Mouse (Mus musculus): ENCODE measurements at regions not wholly inside any gene's neighbourhood (a gene's known extent, or its start where the extent isn't known, plus 50 kb on each side); places are given as distances from the start of the nearest gene placed in this dataset.
"Not testable (repeated sequence)": the region's sequence is repeated elsewhere in the genome, so short reads cannot be mapped to it uniquely, and the experiment has no call there.

GRCm38 (mm10) chr3:21992203-21992602 is 84.2 kb upstream of the Tbl1xr1 start:
- no peak for DNase-seq (ENCODE audit: extremely low spot score)

- no peak for DNase-seq (ENCODE audit: extremely low spot score)
Observed at GRCm38 (mm10) chr3:21993961-21994360, 82.5 kb upstream of the Tbl1xr1 start.

- DNase-seq (ENCODE audit: extremely low spot score) = no peak
Observed at GRCm38 (mm10) chr3:21995566-21996391, 80.7 kb upstream of the Tbl1xr1 start.

GRCm38 (mm10) chr3:21997387-21997786 is 79.1 kb upstream of the Tbl1xr1 start:
- no peak for DNase-seq (ENCODE audit: extremely low spot score)

- no peak for DNase-seq (ENCODE audit: extremely low spot score)
Observed at GRCm38 (mm10) chr3:22005456-22005855, 71.0 kb upstream of the Tbl1xr1 start.

GRCm38 (mm10) chr3:22006113-22006512 is 70.3 kb upstream of the Tbl1xr1 start:
- no peak for DNase-seq (ENCODE audit: extremely low spot score)

- no peak for DNase-seq (ENCODE audit: extremely low spot score)
Observed at GRCm38 (mm10) chr3:22006651-22007050, 69.8 kb upstream of the Tbl1xr1 start.

GRCm38 (mm10) chr3:22007736-22008135 is 68.7 kb upstream of the Tbl1xr1 start:
- DNase-seq (ENCODE audit: extremely low spot score) = no peak

GRCm38 (mm10) chr3:22008432-22008831 is 68.0 kb upstream of the Tbl1xr1 start:
- no peak for DNase-seq (ENCODE audit: extremely low spot score)

- DNase-seq (ENCODE audit: extremely low spot score) = no peak
Observed at GRCm38 (mm10) chr3:22009898-22010699, 66.4 kb upstream of the Tbl1xr1 start.

GRCm38 (mm10) chr3:22010700-22010991 is 65.8 kb upstream of the Tbl1xr1 start:
- not testable (repeated sequence) for DNase-seq (ENCODE audit: extremely low spot score)

- no peak for DNase-seq (ENCODE audit: extremely low spot score)
Observed at GRCm38 (mm10) chr3:22021360-22021935, 55.0 kb upstream of the Tbl1xr1 start.

GRCm38 (mm10) chr3:22022418-22022817 is 54.0 kb upstream of the Tbl1xr1 start:
- DNase-seq (ENCODE audit: extremely low spot score) = no peak

GRCm38 (mm10) chr3:22023049-22023448 is 53.4 kb upstream of the Tbl1xr1 start:
- DNase-seq (ENCODE audit: extremely low spot score) = no peak

GRCm38 (mm10) chr3:22023551-22023950 is 52.9 kb upstream of the Tbl1xr1 start:
- DNase-seq (ENCODE audit: extremely low spot score) = no peak

- peak; percentile 46 for DNase-seq (ENCODE audit: extremely low spot score)
Observed at GRCm38 (mm10) chr3:22024200-22024599, 52.3 kb upstream of the Tbl1xr1 start.

- DNase-seq (ENCODE audit: extremely low spot score) = peak; percentile 34
Observed at GRCm38 (mm10) chr3:22025119-22025518, 51.3 kb upstream of the Tbl1xr1 start.

GRCm38 (mm10) chr3:22025615-22026014 is 50.8 kb upstream of the Tbl1xr1 start:
- no peak for DNase-seq (ENCODE audit: extremely low spot score)
